Mouse (Mus musculus): ENCODE measurements around the gene 2010300C02Rik. TPM values are rescaled to one million over a fixed set of nuclear protein-coding genes. Genes with fewer than 3 reads are reported as not detected.
"Not testable (repeated sequence)": the region's sequence is repeated elsewhere in the genome, so short reads cannot be mapped to it uniquely, and the experiment has no call there.

2010300C02Rik gene
- polyA plus RNA-seq, 1 experiment from 2014 or later = 6.5 TPM

- WGBS = 85% methylated on average over 17 of the region's 17 CpGs
Measured at GRCm38 (mm10) chr1:37624185-37624584, 95.7 kb downstream of the 2010300C02Rik start.

GRCm38 (mm10) chr1:37622049-37622448 lies 97.8 kb downstream of the 2010300C02Rik start:
- H3K36me3 ChIP-seq = no peaks in the 10 kb centered on the region
- peaks cover 11% of the 10 kb centered on the region; the same call in 1 of the 2 replicates for H3K4me1 ChIP-seq (replicated peaks)
- H3K27ac ChIP-seq (ENCODE audit: poor library complexity, severe bottlenecking) = no peak overlapping the region
- no peaks in the 10 kb centered on the region for H3K9me3 ChIP-seq (replicated peaks)
- no peak overlapping the region for H3K4me2 ChIP-seq
- ATAC-seq (ENCODE audit: insufficient number of reproducible peaks, low FRiP score) = no peak
- H3K9ac ChIP-seq = no peak overlapping the region
- no peaks in the 10 kb centered on the region for H3K27me3 ChIP-seq (replicated peaks)
- no peak overlapping the region for H3K4me3 ChIP-seq
- 77% methylated on average over 6 of the region's 6 CpGs for WGBS

More at GRCm38 (mm10) chr1:37624185-37624584, 95.7 kb downstream of the 2010300C02Rik start:
- Histone ChIP-seq H3K9me3 (replicated peaks) (no peaks in the 10 kb centered on the region), H3K27me3 (replicated peaks) (no peaks in the 10 kb centered on the region), H3K9ac (no peak overlapping the region), H3K27ac (ENCODE audit: poor library complexity, severe bottlenecking) (no peak overlapping the region), H3K4me3 (no peak overlapping the region), H3K4me1 (replicated peaks) (peaks cover 6% of the 10 kb centered on the region; the same call in 1 of the 2 replicates), H3K36me3 (no peaks in the 10 kb centered on the region), H3K4me2 (no peak overlapping the region)
- ATAC-seq (ENCODE audit: insufficient number of reproducible peaks, low FRiP score) = 0 out of 2 replicates have a peak, but pooled peaks have one; percentile 11

GRCm38 (mm10) chr1:37619542-37619941 lies 100.3 kb downstream of the 2010300C02Rik start:
- H3K27ac ChIP-seq (ENCODE audit: poor library complexity, severe bottlenecking) = no peak overlapping the region

GRCm38 (mm10) chr1:37617047-37617446 lies 102.8 kb downstream of the 2010300C02Rik start:
- Histone ChIP-seq H3K4me3 (no peak overlapping the region), H3K36me3 (no peaks in the 10 kb centered on the region), H3K27ac (ENCODE audit: poor library complexity, severe bottlenecking) (no peak overlapping the region), H3K9me3 (replicated peaks) (no peaks in the 10 kb centered on the region), H3K27me3 (replicated peaks) (no peaks in the 10 kb centered on the region), H3K9ac (no peak overlapping the region), H3K4me2 (no peak overlapping the region), H3K4me1 (replicated peaks) (peaks cover 48% of the 10 kb centered on the region)
- no peak for ATAC-seq (ENCODE audit: insufficient number of reproducible peaks, low FRiP score)
- WGBS = 73% methylated on average over 5 of the region's 5 CpGs

More at GRCm38 (mm10) chr1:37619542-37619941, 100.3 kb downstream of the 2010300C02Rik start:
- H3K9ac ChIP-seq = no peak overlapping the region
- no peak for ATAC-seq (ENCODE audit: insufficient number of reproducible peaks, low FRiP score)
- no peak overlapping the region for H3K4me2 ChIP-seq
- no peaks in the 10 kb centered on the region for H3K36me3 ChIP-seq
- H3K4me1 ChIP-seq (replicated peaks) = peaks cover 35% of the 10 kb centered on the region
- H3K4me3 ChIP-seq = no peak overlapping the region
- H3K9me3 ChIP-seq (replicated peaks) = no peaks in the 10 kb centered on the region
- 56% methylated on average over 1 of the region's 1 CpGs for WGBS
- no peaks in the 10 kb centered on the region for H3K27me3 ChIP-seq (replicated peaks)

- 44% methylated on average over 4 of the region's 4 CpGs for WGBS
- H3K4me3 ChIP-seq = no peak overlapping the region
- no peak overlapping the region for H3K4me2 ChIP-seq
- H3K27ac ChIP-seq (ENCODE audit: poor library complexity, severe bottlenecking) = no peak overlapping the region
- H3K36me3 ChIP-seq = no peaks in the 10 kb centered on the region
- no peak for ATAC-seq (ENCODE audit: insufficient number of reproducible peaks, low FRiP score)
- no peaks in the 10 kb centered on the region for H3K27me3 ChIP-seq (replicated peaks)
- H3K4me1 ChIP-seq (replicated peaks) = peaks cover 48% of the 10 kb centered on the region
- H3K9me3 ChIP-seq (replicated peaks) = no peaks in the 10 kb centered on the region
- no peak overlapping the region for H3K9ac ChIP-seq
Measured at GRCm38 (mm10) chr1:37616569-37616968, 103.3 kb downstream of the 2010300C02Rik start.

GRCm38 (mm10) chr1:37615290-37616040 lies 104.4 kb downstream of the 2010300C02Rik start:
- peaks cover 48% of the 10 kb centered on the region for H3K4me1 ChIP-seq (replicated peaks)
- H3K27ac ChIP-seq (ENCODE audit: poor library complexity, severe bottlenecking) = no peak overlapping the region; the same call in 1 of the 2 replicates
- H3K4me2 ChIP-seq = peak overlapping the region; percentile 24; the same call in 1 of the 2 replicates
- no peaks in the 10 kb centered on the region for H3K36me3 ChIP-seq
- H3K4me3 ChIP-seq = no peak overlapping the region
- no peak for ATAC-seq (ENCODE audit: insufficient number of reproducible peaks, low FRiP score)
- H3K27me3 ChIP-seq (replicated peaks) = no peaks in the 10 kb centered on the region
- H3K9me3 ChIP-seq (replicated peaks) = no peaks in the 10 kb centered on the region
- WGBS = 62% methylated on average over 12 of the region's 12 CpGs
- no peak overlapping the region for H3K9ac ChIP-seq

GRCm38 (mm10) chr1:37614836-37615235 lies 105.0 kb downstream of the 2010300C02Rik start:
- Histone ChIP-seq H3K27me3 (replicated peaks) (no peaks in the 10 kb centered on the region), H3K27ac (ENCODE audit: poor library complexity, severe bottlenecking) (no peak overlapping the region; the same call in 1 of the 2 replicates), H3K4me1 (replicated peaks) (peaks cover 48% of the 10 kb centered on the region), H3K9me3 (replicated peaks) (no peaks in the 10 kb centered on the region), H3K9ac (no peak overlapping the region), H3K4me2 (peak overlapping the region; percentile 24; the same call in 1 of the 2 replicates), H3K36me3 (no peaks in the 10 kb centered on the region), H3K4me3 (no peak overlapping the region)
- ATAC-seq (ENCODE audit: insufficient number of reproducible peaks, low FRiP score) = no peak
- 13% methylated on average over 7 of the region's 7 CpGs for WGBS

GRCm38 (mm10) chr1:37614130-37614529 lies 105.8 kb downstream of the 2010300C02Rik start:
- peaks cover 48% of the 10 kb centered on the region for H3K4me1 ChIP-seq (replicated peaks)
- H3K27ac ChIP-seq (ENCODE audit: poor library complexity, severe bottlenecking) = no peak overlapping the region
- no peaks in the 10 kb centered on the region for H3K36me3 ChIP-seq
- WGBS = 68% methylated on average over 15 of the region's 15 CpGs
- H3K9me3 ChIP-seq (replicated peaks) = no peaks in the 10 kb centered on the region
- no peak overlapping the region for H3K9ac ChIP-seq
- ATAC-seq (ENCODE audit: insufficient number of reproducible peaks, low FRiP score) = no peak
- H3K4me2 ChIP-seq = peak overlapping the region; percentile 24; the same call in 1 of the 2 replicates
- H3K4me3 ChIP-seq = no peak overlapping the region
- H3K27me3 ChIP-seq (replicated peaks) = no peaks in the 10 kb centered on the region

GRCm38 (mm10) chr1:37611032-37611431 lies 108.9 kb downstream of the 2010300C02Rik start:
- Histone ChIP-seq H3K9me3 (replicated peaks) (no peaks in the 10 kb centered on the region), H3K4me3 (no peak overlapping the region), H3K27me3 (replicated peaks) (no peaks in the 10 kb centered on the region), H3K27ac (ENCODE audit: poor library complexity, severe bottlenecking) (no peak overlapping the region), H3K9ac (no peak overlapping the region), H3K36me3 (no peaks in the 10 kb centered on the region), H3K4me2 (no peak overlapping the region), H3K4me1 (replicated peaks) (peaks cover 28% of the 10 kb centered on the region)
- ATAC-seq (ENCODE audit: insufficient number of reproducible peaks, low FRiP score) = no peak
- 71% methylated on average over 6 of the region's 6 CpGs for WGBS

GRCm38 (mm10) chr1:37610242-37610641 lies 109.6 kb downstream of the 2010300C02Rik start:
- 67% methylated on average over 4 of the region's 4 CpGs for WGBS
- Histone ChIP-seq H3K4me3 (no peak overlapping the region), H3K27me3 (replicated peaks) (no peaks in the 10 kb centered on the region)

GRCm38 (mm10) chr1:37605694-37606093 lies 114.2 kb downstream of the 2010300C02Rik start:
- not testable (repeated sequence) for H3K4me3 ChIP-seq; H3K36me3 ChIP-seq; H3K4me2 ChIP-seq; H3K9ac ChIP-seq; H3K27ac ChIP-seq (ENCODE audit: poor library complexity, severe bottlenecking); ATAC-seq (ENCODE audit: insufficient number of reproducible peaks, low FRiP score); H3K9me3 ChIP-seq (replicated peaks); H3K4me1 ChIP-seq (replicated peaks); H3K27me3 ChIP-seq (replicated peaks)
- 74% methylated on average over 5 of the region's 5 CpGs for whole genome bisulfite sequencing

More at GRCm38 (mm10) chr1:37610242-37610641, 109.6 kb downstream of the 2010300C02Rik start:
- Histone ChIP-seq H3K9ac (no peak overlapping the region), H3K27ac (ENCODE audit: poor library complexity, severe bottlenecking) (no peak overlapping the region), H3K4me1 (replicated peaks) (peaks cover 20% of the 10 kb centered on the region), H3K4me2 (no peak overlapping the region), H3K36me3 (no peaks in the 10 kb centered on the region), H3K9me3 (replicated peaks) (no peaks in the 10 kb centered on the region)
- no peak for ATAC-seq (ENCODE audit: insufficient number of reproducible peaks, low FRiP score)
